Mouse (Mus musculus): Measurements from ENCODE around the gene Ptges3l. TPM values are rescaled to one million over a fixed set of nuclear protein-coding genes. Genes with fewer than 3 reads are reported as not detected.
"Not testable (repeated sequence)": the region's sequence is repeated elsewhere in the genome, so short reads cannot be mapped to it uniquely, and the experiment has no call there.

Ptges3l gene
- polyA plus RNA-seq, 1 experiment from 2014 or later = 1.2 TPM

GRCm38 (mm10) chr11:101441450-101442126 lies 16.5 kb upstream of the Ptges3l start:
- Histone ChIP-seq H3K4me3 (ENCODE audit: low read depth, low read length) (0 out of 2 replicates have a peak overlapping the region, but pooled peaks have one; percentile 18), H3K36me3 (ENCODE audit: control insufficient read depth, insufficient read depth, low read length) (peaks cover 28% of the 10 kb centered on the region), H3K4me2 (ENCODE audit: low read length) (peak overlapping the region; percentile 35)
- H3K4me1 ChIP-seq (ENCODE audit: control insufficient read depth, insufficient read depth, low read length); H3K27me3 ChIP-seq (replicated peaks; ENCODE audit: control insufficient read depth, insufficient read depth, low read length); H3K9me3 ChIP-seq (replicated peaks; ENCODE audit: control insufficient read depth, low read length); H3K9ac ChIP-seq (ENCODE audit: low read length); ATAC-seq; DNase-seq (ENCODE audit: low spot score); H3K27ac ChIP-seq (ENCODE audit: low read depth, low read length): not testable (repeated sequence)
- WGBS = 37% methylated on average over 14 of the region's 15 CpGs

- DNase-seq (ENCODE audit: low spot score); H3K4me2 ChIP-seq (ENCODE audit: low read length): not testable (repeated sequence)
- 55% methylated on average over 3 of the region's 3 CpGs for WGBS
Observed at GRCm38 (mm10) chr11:101438006-101438405, 12.9 kb upstream of the Ptges3l start.

GRCm38 (mm10) chr11:101436916-101437315 lies 11.8 kb upstream of the Ptges3l start:
- H3K27ac ChIP-seq (ENCODE audit: low read depth, low read length) = no peak overlapping the region
- no peaks in the 10 kb centered on the region for H3K27me3 ChIP-seq (replicated peaks; ENCODE audit: control insufficient read depth, insufficient read depth, low read length)
- no peak overlapping the region for H3K4me2 ChIP-seq (ENCODE audit: low read length)
- DNase-seq (ENCODE audit: low spot score) (no peak), ATAC-seq (no peak)
- no peak overlapping the region for H3K9ac ChIP-seq (ENCODE audit: low read length)
- H3K4me3 ChIP-seq (ENCODE audit: low read depth, low read length) = no peak overlapping the region
- H3K36me3 ChIP-seq (ENCODE audit: control insufficient read depth, insufficient read depth, low read length) = peaks cover 35% of the 10 kb centered on the region
- 51% methylated on average over 4 of the region's 4 CpGs for WGBS
- no peaks in the 10 kb centered on the region for H3K4me1 ChIP-seq (ENCODE audit: control insufficient read depth, insufficient read depth, low read length)
- no peaks in the 10 kb centered on the region for H3K9me3 ChIP-seq (replicated peaks; ENCODE audit: control insufficient read depth, low read length)

More at GRCm38 (mm10) chr11:101438006-101438405, 12.9 kb upstream of the Ptges3l start:
- not testable (repeated sequence) for H3K9ac ChIP-seq (ENCODE audit: low read length); H3K27ac ChIP-seq (ENCODE audit: low read depth, low read length); H3K4me3 ChIP-seq (ENCODE audit: low read depth, low read length); H3K27me3 ChIP-seq (replicated peaks; ENCODE audit: control insufficient read depth, insufficient read depth, low read length); H3K4me1 ChIP-seq (ENCODE audit: control insufficient read depth, insufficient read depth, low read length); ATAC-seq; H3K9me3 ChIP-seq (replicated peaks; ENCODE audit: control insufficient read depth, low read length)
- H3K36me3 ChIP-seq (ENCODE audit: control insufficient read depth, insufficient read depth, low read length) = peaks cover 28% of the 10 kb centered on the region

GRCm38 (mm10) chr11:101435831-101436230 lies 10.7 kb upstream of the Ptges3l start:
- DNase-seq (ENCODE audit: low spot score) = no peak
- Histone ChIP-seq H3K27ac (ENCODE audit: low read depth, low read length) (no peak overlapping the region), H3K27me3 (replicated peaks; ENCODE audit: control insufficient read depth, insufficient read depth, low read length) (no peaks in the 10 kb centered on the region), H3K36me3 (ENCODE audit: control insufficient read depth, insufficient read depth, low read length) (peaks cover 46% of the 10 kb centered on the region), H3K9ac (ENCODE audit: low read length) (no peak overlapping the region), H3K9me3 (replicated peaks; ENCODE audit: control insufficient read depth, low read length) (no peaks in the 10 kb centered on the region), H3K4me1 (ENCODE audit: control insufficient read depth, insufficient read depth, low read length) (no peaks in the 10 kb centered on the region), H3K4me2 (ENCODE audit: low read length) (no peak overlapping the region), H3K4me3 (ENCODE audit: low read depth, low read length) (no peak overlapping the region)
- no peak for ATAC-seq
- 85% methylated on average over 4 of the region's 4 CpGs for whole genome bisulfite sequencing

- peaks cover 63% of the 10 kb centered on the region for H3K36me3 ChIP-seq (ENCODE audit: control insufficient read depth, insufficient read depth, low read length)
- H3K9me3 ChIP-seq (replicated peaks; ENCODE audit: control insufficient read depth, low read length) = no peaks in the 10 kb centered on the region
- 88% methylated on average over 13 of the region's 13 CpGs for WGBS
- ATAC-seq = no peak
- no peak overlapping the region for H3K4me3 ChIP-seq (ENCODE audit: low read depth, low read length)
- no peak for DNase-seq (ENCODE audit: low spot score)
- H3K27ac ChIP-seq (ENCODE audit: low read depth, low read length) = no peak overlapping the region
- H3K4me2 ChIP-seq (ENCODE audit: low read length) = no peak overlapping the region
- no peak overlapping the region for H3K9ac ChIP-seq (ENCODE audit: low read length)
- H3K4me1 ChIP-seq (ENCODE audit: control insufficient read depth, insufficient read depth, low read length) = no peaks in the 10 kb centered on the region
- no peaks in the 10 kb centered on the region for H3K27me3 ChIP-seq (replicated peaks; ENCODE audit: control insufficient read depth, insufficient read depth, low read length)
Observed at GRCm38 (mm10) chr11:101433396-101433795, 8.3 kb upstream of the Ptges3l start.

GRCm38 (mm10) chr11:101431327-101431726 lies 6.2 kb upstream of the Ptges3l start:
- H3K9me3 ChIP-seq (replicated peaks; ENCODE audit: control insufficient read depth, low read length) = no peaks in the 10 kb centered on the region
- H3K36me3 ChIP-seq (ENCODE audit: control insufficient read depth, insufficient read depth, low read length) = peaks cover 63% of the 10 kb centered on the region
- H3K27ac ChIP-seq (ENCODE audit: low read depth, low read length) = no peak overlapping the region
- no peak overlapping the region for H3K4me2 ChIP-seq (ENCODE audit: low read length)
- no peak overlapping the region for H3K4me3 ChIP-seq (ENCODE audit: low read depth, low read length)
- peaks cover 8% of the 10 kb centered on the region for H3K4me1 ChIP-seq (ENCODE audit: control insufficient read depth, insufficient read depth, low read length)
- ATAC-seq (no peak), DNase-seq (ENCODE audit: low spot score) (no peak)
- H3K27me3 ChIP-seq (replicated peaks; ENCODE audit: control insufficient read depth, insufficient read depth, low read length) = no peaks in the 10 kb centered on the region
- WGBS = 93% methylated on average over 9 of the region's 9 CpGs
- H3K9ac ChIP-seq (ENCODE audit: low read length) = no peak overlapping the region

GRCm38 (mm10) chr11:101426165-101426564 lies 1.0 kb upstream of the Ptges3l start:
- Histone ChIP-seq H3K4me2 (ENCODE audit: low read length) (peak overlapping the region; percentile 89), H3K9me3 (replicated peaks; ENCODE audit: control insufficient read depth, low read length) (no peaks in the 10 kb centered on the region), H3K4me3 (ENCODE audit: low read depth, low read length) (peak overlapping the region; percentile 94), H3K4me1 (ENCODE audit: control insufficient read depth, insufficient read depth, low read length) (peaks cover 22% of the 10 kb centered on the region), H3K9ac (ENCODE audit: low read length) (peak overlapping the region; percentile 84; the same call in 1 of the 2 replicates), H3K27me3 (replicated peaks; ENCODE audit: control insufficient read depth, insufficient read depth, low read length) (no peaks in the 10 kb centered on the region), H3K27ac (ENCODE audit: low read depth, low read length) (no peak overlapping the region), H3K36me3 (ENCODE audit: control insufficient read depth, insufficient read depth, low read length) (peaks cover 20% of the 10 kb centered on the region)
- ATAC-seq (no peak), DNase-seq (ENCODE audit: low spot score) (no peak)
- WGBS = 74% methylated on average over 8 of the region's 8 CpGs

GRCm38 (mm10) chr11:101424105-101424851 lies 855 bp downstream of the Ptges3l start, which contains the start of gene Gm27029:
Gm27029 (minus strand) TSS chr11:101424796.
- Histone ChIP-seq H3K27me3 (replicated peaks; ENCODE audit: control insufficient read depth, insufficient read depth, low read length) (no peaks in the 10 kb centered on the region), H3K4me3 (ENCODE audit: low read depth, low read length) (peak within 1 kb of the TSS; percentile 94), H3K4me1 (ENCODE audit: control insufficient read depth, insufficient read depth, low read length) (peaks cover 22% of the 10 kb centered on the region), H3K27ac (ENCODE audit: low read depth, low read length) (peak within 1 kb of the TSS; percentile 75), H3K9ac (ENCODE audit: low read length) (peak within 1 kb of the TSS; percentile 84), H3K9me3 (replicated peaks; ENCODE audit: control insufficient read depth, low read length) (no peaks in the 10 kb centered on the region), H3K4me2 (ENCODE audit: low read length) (peak within 1 kb of the TSS; percentile 89), H3K36me3 (ENCODE audit: control insufficient read depth, insufficient read depth, low read length) (0 out of 2 replicates have a peak, but pooled peaks cover 4% of the 10 kb centered on the region)
- ATAC-seq (peak; percentile 32), DNase-seq (ENCODE audit: low spot score) (no peak)
- WGBS = 6% methylated on average over 23 of the region's 23 CpGs

- DNase-seq (ENCODE audit: low spot score) = no peak
- H3K9me3 ChIP-seq (replicated peaks; ENCODE audit: control insufficient read depth, low read length) = no peaks in the 10 kb centered on the region
- no peak overlapping the region for H3K4me2 ChIP-seq (ENCODE audit: low read length)
- no peak for ATAC-seq
- no peak overlapping the region for H3K9ac ChIP-seq (ENCODE audit: low read length)
- no peaks in the 10 kb centered on the region for H3K36me3 ChIP-seq (ENCODE audit: control insufficient read depth, insufficient read depth, low read length)
- no peaks in the 10 kb centered on the region for H3K27me3 ChIP-seq (replicated peaks; ENCODE audit: control insufficient read depth, insufficient read depth, low read length)
- H3K27ac ChIP-seq (ENCODE audit: low read depth, low read length) = no peak overlapping the region
- H3K4me3 ChIP-seq (ENCODE audit: low read depth, low read length) = no peak overlapping the region
- WGBS = 85% methylated on average over 5 of the region's 5 CpGs
- H3K4me1 ChIP-seq (ENCODE audit: control insufficient read depth, insufficient read depth, low read length) = peaks cover 10% of the 10 kb centered on the region; the same call in 1 of the 2 replicates
Observed at GRCm38 (mm10) chr11:101420148-101420547, 5.0 kb downstream of the Ptges3l start.
